Mouse (Mus musculus) embryonic fibroblast, embryonic 13.5 days (primary cell): ENCODE data around the gene Slc25a21.

Experiments used
- CTCF ChIP-seq: IDR thresholded peaks from 2 replicates; pipeline ENCODE4 v1.5.1; 2011; ENCODE audit warnings: mild to moderate bottlenecking, control low read depth, low read length, moderate library complexity, borderline replicate concordance; ENCODE audit not compliant: insufficient read depth
- POLR2A ChIP-seq: IDR thresholded peaks from 2 replicates; pipeline ENCODE4 v1.6.1; 2011; ENCODE audit warnings: low read depth, mild to moderate bottlenecking, control low read depth, low read length, moderate library complexity

DNA sequence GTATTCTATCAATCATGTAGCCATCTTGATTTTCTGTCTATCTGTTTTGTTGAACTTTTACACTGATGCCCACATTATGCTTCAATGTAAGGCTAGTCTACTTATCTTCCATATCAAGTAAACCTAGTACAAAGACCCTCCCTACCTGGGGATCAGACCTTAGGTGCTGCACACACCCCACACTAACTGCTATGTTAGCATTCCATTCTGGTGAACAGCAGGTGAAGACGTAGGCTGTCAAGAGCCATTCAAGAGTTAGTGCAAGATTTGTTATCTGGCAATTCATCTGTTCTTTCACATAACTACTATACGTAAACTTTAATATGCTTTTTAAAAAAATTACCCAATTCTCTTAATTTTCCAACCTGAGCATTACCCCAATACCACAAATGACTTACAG lies 390.2 kb downstream of the Slc25a21 start:
- TF ChIP-seq POLR2A (no peak), CTCF (no peak)
